Mouse (Mus musculus) brown adipose tissue, adult 24 weeks (tissue): ENCODE measurements around the gene Kcnip3. TPM values are rescaled to one million over a fixed set of nuclear protein-coding genes. Genes with fewer than 3 reads are reported as not detected.

ENCODE experiments used
- H3K27ac ChIP-seq: fragments of 200-500 bp; replicated peaks from 2 replicates; pipeline ENCODE4 v1.5.1; 2012; ENCODE audit warnings: low read depth, mild to moderate bottlenecking, low read length
- H3K4me1 ChIP-seq: fragments of 200-500 bp; 2 replicates; pipeline ENCODE4 v1.6.1; 2012; ENCODE audit warnings: low read length, mixed read lengths; ENCODE audit not compliant: control insufficient read depth, insufficient read depth, insufficient read length
- H3K4me3 ChIP-seq: fragments of 200-500 bp; 2 replicates; pipeline ENCODE4 v1.5.1; 2012; ENCODE audit warnings: low read depth, mild to moderate bottlenecking, low read length, moderate library complexity; ENCODE audit not compliant: insufficient read depth
- polyA plus RNA-seq: library from polyadenylated mRNA; stranded (reverse); fragments of >200 nt; gene quantifications from 2 replicates; pipeline ENCODE4 v1.2.4, GENCODE M21; 2012; ENCODE audit not compliant: missing spikeins, insufficient read depth, insufficient read length

Kcnip3 gene
- polyA plus RNA-seq, 1 experiment = 0.63 TPM

DNA sequence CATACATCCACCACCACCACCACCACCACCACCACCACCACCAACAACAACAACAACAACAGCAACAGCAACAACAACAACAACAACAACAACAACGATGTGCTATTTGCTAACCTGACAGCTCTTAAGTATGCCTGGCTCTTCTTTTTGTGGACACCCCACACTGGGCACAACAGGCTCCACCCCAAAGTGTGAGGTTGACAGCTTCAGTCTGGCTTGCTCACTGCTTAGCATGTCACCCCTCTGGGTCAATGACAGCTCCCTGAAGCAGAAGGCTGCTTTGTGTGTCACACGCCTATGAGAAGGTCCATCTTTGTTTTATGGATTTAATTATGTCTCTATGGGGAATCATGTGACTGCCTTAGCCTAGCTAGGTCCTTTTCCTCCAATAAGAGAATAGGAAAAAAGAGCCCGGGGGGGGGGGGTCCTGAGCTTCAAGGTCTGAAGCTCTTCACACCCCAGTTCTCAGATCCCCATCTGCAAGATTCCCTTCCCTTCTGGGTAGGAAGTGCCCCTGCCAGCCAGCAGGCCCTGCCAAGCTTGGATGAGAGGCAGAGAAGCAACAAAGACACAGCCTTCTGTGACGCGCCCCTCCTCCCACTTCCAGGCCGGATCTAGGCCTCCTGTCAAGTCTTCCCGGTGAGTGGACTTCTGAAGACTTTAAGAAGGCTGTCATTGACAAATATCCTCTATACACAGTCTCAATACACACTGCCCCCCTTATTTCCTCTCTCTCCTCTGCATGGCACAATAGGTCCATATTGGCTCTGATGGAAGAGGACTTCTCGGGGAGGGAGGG, 17.9 kb downstream of the Kcnip3 start:
- Histone ChIP-seq H3K4me3 (no peak overlapping the region), H3K4me1 (no peaks in the 10 kb centered on the region), H3K27ac (no peak overlapping the region)

DNA sequence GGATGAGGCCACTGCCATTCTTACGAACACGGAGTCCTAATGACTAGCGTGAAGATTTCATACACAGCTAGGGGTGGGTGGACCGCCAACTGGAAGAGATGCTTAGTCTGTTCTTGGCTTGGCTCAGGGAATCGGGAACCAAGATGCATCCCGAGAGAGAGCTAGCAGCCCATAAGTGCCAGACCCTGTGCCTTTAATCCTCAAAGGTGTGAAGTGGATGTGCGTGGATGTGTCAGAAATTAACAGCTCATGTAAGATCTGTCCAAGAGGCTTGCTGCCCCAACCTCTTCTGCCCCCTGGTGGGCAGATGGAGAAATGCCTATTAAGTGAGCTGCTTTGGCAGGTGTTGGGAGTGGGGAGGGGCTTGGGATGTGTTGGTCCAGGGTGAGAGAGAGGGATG, 20.8 kb downstream of the Kcnip3 start:
- H3K4me1 ChIP-seq = no peaks in the 10 kb centered on the region
- H3K27ac ChIP-seq = no peak overlapping the region
- no peak overlapping the region for H3K4me3 ChIP-seq

DNA sequence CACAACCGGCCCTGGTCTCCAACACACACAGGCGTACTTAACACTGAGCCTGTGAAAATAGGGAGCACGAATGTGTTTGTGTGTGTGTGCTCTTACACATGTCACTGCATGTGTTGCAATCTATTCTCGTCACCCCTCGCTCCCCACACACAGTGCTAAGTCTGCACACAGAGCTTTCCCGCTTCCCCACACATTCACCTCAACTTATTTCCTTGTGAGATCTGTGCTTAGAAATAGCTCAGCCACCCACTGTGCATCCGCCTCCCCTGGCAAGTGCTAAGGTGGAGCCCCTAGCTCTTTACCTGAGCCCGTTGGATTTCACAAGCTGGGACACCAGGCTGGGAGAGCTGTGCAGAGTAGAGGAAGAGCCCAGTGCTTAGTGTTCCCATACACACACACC, 23.1 kb downstream of the Kcnip3 start:
- Histone ChIP-seq H3K4me3 (no peak overlapping the region), H3K27ac (no peak overlapping the region), H3K4me1 (no peaks in the 10 kb centered on the region)

DNA sequence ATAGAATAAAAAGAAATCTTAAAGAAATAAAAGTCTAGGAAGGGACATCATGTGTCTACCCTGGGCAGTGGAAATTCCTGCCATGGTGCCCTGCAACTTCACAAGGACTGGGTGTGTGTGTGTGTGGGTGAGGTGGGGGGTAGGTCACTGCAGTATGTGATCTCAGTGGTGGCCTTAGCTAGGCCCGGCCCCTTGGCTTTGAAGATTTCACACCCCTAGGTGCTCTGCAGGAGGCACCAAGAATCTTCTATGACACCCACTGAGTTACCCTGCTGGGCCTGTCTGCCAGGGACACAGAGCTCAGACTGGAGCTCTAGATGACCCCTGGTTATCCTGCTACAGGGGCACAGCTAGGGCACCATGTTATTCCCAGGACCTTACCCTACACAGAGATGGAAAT, 25.6 kb downstream of the Kcnip3 start:
- no peak overlapping the region for H3K4me3 ChIP-seq
- H3K4me1 ChIP-seq = no peaks in the 10 kb centered on the region
- no peak overlapping the region for H3K27ac ChIP-seq

DNA sequence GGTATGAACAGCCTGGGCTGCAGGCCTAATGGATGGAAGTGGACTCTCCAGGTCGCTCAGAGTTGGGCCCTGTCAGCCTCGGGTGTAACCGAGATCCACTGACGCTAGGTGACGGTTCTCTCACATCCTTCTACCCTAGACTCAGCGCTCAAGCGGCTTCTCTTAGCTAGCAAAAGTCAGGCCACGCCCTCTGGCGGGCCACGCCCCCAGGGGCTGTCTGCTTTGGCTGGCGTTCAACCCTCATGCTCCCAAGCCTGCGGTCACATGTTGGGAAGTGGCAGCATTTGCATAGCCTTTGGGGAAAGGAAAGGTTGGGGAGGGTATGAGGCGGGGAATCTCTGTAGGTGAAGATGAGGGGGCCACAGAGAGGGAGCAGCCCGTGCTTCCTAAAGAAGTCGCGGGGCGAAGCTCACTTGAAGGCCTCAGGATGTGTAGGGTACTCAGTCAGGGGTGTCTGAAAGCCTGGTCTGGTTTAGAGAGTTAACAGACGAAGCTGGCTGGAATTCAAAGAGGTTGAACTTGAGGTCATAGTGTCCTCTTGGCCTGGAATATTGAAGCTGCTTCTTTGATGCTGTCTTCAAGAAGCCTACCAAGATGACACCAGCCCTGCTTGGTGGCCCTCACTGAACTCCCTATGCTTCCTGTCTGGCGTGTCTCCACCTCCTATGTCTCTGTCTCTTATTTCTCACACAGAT, 37.3 kb downstream of the Kcnip3 start:
- H3K4me1 ChIP-seq = no peaks in the 10 kb centered on the region
- no peak overlapping the region for H3K4me3 ChIP-seq
- no peak overlapping the region for H3K27ac ChIP-seq

DNA sequence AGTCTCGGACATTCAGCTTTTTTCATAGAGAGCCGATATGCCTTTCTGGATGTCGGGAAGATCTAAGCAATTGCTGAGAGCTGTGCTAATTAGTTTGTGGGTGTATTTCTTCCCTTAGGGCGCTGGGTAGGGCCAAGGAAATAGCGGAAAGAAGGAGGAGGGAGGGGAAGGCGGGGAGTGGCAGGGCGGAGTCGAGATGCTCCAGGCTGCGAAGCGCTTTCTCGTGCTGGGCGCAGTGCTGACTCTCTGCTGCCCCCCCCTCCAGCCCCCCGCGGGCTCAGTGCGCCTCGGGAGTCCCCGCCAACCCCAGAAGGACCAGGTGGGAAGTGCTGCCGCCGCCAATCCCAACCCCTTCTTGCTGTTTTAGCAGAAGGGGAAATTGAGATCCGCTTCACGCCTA, 38.9 kb downstream of the Kcnip3 start:
- H3K4me3 ChIP-seq = peak overlapping the region; percentile 56
- no peaks in the 10 kb centered on the region for H3K4me1 ChIP-seq
- no peak overlapping the region for H3K27ac ChIP-seq

DNA sequence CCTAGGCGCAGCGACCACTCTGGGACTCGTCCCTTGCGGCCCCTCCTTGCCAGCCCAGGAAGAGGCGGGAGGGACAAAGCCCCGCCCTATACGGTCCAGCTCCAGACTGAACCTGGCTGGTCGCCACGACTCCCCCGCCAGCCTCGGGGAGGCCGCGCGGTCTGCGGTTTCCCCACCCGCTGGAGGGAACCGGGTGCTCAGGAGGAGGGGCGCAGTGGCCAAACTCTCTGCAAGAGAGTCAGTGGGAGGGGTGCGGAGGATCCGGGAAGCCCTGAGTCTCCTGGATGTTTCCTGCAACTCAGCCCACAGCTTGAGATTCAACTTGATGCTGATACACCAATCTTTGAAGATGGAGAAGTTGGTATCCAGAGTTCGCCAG, 39.4 kb downstream of the Kcnip3 start:
- Histone ChIP-seq H3K4me3 (peak overlapping the region; percentile 56), H3K27ac (no peak overlapping the region), H3K4me1 (no peaks in the 10 kb centered on the region)

DNA sequence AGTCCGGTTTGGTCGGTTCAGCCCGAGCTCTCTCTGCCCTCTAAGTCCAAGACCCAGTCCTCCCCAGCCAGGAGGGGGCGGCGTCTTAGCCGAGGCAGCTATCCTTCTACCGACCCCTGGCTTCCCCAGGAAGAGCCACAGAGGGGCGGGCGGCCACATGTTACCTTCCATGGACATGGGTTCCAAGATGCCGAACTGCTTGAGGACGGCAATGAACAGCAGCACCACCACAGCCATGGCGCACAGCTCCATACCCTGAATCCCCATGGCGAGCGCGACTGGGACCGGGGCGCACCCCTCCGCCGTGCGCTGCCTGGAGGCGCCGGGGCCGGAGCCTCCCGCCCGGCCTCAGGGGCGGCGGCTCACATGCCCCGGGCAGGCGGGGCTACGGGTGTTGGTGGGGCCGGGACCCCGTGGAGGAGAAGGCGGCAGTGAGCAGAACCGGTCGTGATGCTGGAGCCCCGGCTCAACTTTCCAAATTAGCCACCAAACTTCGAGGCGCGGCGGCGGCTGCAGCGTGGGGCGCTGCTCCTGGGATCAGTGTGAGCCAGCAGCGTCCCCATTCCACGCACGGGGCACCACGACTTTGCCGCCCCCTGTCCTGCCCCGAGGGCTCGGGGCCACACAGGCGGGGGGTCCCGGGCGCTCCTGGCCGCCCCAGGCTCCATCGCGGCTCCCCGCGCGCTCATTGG, 39.9 kb downstream of the Kcnip3 start:
- Histone ChIP-seq H3K4me1 (no peaks in the 10 kb centered on the region), H3K4me3 (peak overlapping the region; percentile 56), H3K27ac (no peak overlapping the region)

DNA sequence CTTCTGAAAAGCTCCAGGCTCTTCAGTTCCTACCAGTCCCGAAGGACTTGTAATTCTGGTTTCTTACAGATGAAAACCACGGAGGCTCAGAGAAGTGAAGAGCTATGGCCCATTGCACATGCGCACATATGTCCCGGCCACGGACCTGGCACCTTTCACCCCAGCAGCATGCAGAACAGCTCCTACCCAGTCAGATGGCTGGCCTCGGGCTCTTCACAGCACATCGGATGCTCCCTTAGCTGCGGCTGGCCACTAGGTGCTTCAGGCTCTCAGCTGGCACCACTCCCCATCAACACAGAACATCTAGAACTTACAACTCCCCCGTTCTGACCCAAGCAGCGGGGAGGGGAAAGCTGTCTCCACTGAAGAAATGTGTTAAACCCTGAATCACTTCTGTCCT, 42.1 kb downstream of the Kcnip3 start:
- Histone ChIP-seq H3K4me1 (no peaks in the 10 kb centered on the region), H3K27ac (no peak overlapping the region), H3K4me3 (no peak overlapping the region)

DNA sequence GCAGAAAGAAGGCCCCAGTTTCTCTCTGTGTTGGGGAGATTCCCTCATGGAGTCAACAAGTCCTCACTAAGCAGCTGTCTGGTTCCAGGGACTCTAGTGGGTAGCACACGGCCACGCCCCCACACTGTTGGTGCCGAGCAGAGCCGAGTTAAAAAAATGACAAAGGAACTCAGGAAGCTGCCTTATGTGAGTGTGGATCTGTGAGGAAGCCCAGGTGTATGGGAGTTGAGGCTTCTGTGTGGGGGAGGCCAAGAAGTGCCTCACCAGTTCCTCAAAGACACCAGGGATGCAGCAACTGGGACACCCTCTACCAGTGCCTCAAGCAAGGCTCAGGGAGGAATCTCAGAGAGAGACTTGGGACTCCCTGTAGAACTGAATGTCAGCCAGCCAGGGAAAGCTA, 42.7 kb downstream of the Kcnip3 start:
- Histone ChIP-seq H3K4me1 (no peaks in the 10 kb centered on the region), H3K27ac (no peak overlapping the region), H3K4me3 (no peak overlapping the region)

DNA sequence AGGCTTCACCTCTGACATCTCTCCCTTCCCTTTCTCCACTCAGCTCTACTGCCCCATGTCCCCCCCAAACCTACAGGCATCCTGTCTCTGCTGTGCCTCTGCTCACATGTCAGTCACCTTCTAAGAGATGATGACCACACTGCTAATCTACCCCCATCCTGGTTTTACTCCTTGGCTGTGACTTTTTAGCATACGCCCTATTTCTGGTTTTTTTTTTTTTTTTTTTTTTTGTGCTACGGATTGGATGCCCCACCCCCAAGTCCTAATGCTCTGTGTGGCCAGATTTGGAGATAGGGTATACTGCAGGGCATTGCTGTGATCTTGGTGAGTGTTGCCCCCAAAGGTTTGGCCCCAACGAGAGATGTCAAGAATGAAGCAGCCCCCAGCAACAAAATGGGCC, 49.6 kb downstream of the Kcnip3 start:
- H3K27ac ChIP-seq = no peak overlapping the region
- H3K4me3 ChIP-seq = no peak overlapping the region
- no peaks in the 10 kb centered on the region for H3K4me1 ChIP-seq

DNA sequence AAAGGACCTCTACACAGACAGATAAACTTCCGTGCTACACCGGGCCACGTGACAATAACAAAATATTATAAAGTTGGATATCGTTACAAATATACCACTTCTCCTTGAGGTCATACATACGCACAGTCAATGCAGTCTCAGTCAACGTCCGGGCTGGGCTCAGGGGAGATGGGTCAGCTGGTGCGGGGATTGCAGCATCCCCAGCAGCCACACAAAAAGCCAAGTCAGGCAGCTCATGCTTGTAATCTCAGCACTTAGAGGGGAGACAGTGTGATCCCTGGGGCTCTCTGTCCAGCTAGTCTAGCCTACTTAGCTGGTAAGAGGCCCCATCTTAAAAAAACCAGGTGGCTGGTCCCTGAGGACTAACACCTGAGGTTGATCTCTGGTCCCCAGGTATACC, 50.6 kb downstream of the Kcnip3 start:
- H3K4me1 ChIP-seq = no peaks in the 10 kb centered on the region
- no peak overlapping the region for H3K27ac ChIP-seq
- no peak overlapping the region for H3K4me3 ChIP-seq

DNA sequence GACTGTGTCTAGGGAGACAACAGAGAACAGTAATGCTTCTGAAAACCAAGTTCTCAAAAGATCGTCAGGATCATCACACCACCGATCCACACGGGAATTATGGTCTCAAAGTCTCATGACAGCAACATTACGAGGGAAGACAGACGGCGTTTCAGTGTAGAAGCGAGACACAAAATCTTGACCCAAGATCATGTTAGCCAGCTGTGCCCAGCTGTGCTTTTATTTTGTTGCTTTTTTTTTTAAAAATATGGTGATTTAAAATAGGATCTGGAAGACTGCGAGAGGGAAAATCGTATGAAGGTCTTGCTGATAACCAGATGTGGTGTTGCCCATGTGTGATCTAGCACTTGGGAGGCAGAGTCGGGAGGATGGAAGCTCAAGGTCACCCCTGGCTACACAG, 51.2 kb downstream of the Kcnip3 start:
- no peak overlapping the region for H3K27ac ChIP-seq
- H3K4me3 ChIP-seq = no peak overlapping the region
- no peaks in the 10 kb centered on the region for H3K4me1 ChIP-seq

DNA sequence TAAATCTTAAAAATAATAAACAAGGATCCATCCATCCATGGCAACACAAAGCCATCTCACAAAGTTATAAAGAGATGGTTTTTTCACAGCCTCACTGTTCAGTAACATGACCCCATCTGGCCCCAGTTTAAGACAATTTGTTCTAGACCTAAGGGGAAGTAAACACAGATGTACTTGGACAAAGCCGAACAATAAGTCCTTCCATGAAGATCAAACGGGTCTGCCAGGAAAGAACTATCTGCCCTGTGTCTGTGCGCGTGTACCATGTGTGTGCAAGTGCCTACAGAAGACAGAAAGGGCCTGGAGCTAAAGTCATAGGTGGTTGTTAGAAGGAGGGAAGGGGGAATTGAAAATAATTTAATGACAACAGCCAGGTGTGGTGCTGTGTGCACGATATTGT, 51.7 kb downstream of the Kcnip3 start:
- H3K4me3 ChIP-seq = no peak overlapping the region
- no peak overlapping the region for H3K27ac ChIP-seq
- no peaks in the 10 kb centered on the region for H3K4me1 ChIP-seq

DNA sequence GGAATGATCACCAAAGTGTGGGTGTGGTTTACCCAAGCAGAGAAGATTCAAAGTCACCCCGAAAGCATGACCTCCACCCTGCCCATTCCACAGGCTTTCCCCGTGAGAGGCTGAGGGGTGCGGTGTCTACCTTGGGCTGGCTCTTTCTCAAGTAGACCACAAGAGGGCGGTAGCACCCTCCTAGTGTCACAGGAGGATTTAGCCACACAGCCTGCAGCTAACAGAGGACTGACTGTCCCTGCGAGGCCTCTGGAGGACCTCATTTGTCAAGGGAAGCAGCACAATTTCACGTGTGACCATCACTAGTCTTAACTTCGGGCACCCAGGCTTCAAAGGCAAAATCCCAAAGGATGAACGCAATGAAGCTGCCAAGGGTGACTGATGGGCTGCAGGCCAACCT, 59.6 kb downstream of the Kcnip3 start:
- Histone ChIP-seq H3K4me1 (no peaks in the 10 kb centered on the region), H3K27ac (no peak overlapping the region), H3K4me3 (no peak overlapping the region)

DNA sequence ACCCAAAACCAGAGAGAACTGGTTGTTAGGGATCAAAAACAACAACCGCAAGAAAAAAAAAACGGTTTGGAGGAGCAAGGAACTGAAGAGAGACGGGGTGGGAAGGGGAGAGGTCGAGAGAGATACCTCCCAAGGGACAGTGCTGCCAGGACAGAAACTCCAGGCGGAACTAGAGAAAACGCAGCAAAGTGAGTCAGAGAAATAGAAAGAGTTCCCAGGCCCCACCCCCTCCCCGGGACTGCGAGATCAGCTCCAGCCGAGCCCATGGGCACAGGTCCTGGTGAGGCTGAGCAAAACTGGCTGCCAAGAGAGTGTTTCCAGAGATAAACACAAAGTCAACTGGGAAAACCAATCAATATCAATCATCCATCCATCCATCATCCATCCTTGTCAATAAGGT, 60.5 kb downstream of the Kcnip3 start:
- Histone ChIP-seq H3K27ac (no peak overlapping the region), H3K4me3 (no peak overlapping the region), H3K4me1 (no peaks in the 10 kb centered on the region)
